Mouse (Mus musculus): ENCODE measurements around the gene Vps29. TPM values are rescaled to one million over a fixed set of nuclear protein-coding genes. Genes with fewer than 3 reads are reported as not detected.

Vps29 gene
- polyA plus RNA-seq, 1 experiment: 32.0 TPM

DNA sequence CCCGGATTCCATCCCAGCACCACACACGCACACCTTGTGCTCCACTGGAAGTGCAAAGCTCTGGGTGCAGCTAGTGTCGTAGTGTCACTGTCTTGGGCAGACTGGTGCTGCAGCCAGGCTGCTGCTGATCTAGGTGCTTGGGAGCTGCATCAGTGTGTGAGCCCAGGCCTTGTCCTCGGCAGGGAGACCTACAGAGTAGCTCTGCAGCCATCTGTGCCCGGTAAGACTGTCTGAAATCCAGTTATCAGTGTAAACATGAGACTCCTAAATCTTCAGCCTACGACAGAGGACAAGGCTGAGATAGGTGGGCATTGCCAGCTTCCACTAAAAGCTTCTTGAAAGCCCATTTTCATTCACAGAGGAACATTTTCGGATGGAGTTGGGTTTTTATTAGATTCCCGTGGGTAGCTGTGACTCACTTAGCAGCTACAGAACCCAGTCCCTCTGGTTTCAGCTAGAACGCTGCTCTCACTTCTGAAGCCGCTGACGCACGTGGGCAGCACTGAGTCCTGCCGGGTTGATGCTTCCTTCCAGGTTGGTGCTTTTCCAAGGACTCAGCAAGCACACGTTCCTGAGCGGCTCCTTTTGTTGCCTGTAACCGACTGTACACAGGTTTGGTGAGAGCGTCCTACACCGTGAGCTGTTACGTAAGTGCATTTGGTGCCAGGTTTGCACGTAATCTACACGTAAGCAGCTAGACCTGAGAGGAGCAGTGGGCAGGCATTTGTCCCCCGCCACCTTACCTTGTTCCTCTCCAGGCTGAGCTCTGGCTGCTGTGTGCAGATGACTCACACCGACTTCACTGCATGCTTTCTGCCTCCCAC, 29.3 kb upstream of the Vps29 start:
- WGBS: 85% methylated on average over 23 of the region's 23 CpGs

DNA sequence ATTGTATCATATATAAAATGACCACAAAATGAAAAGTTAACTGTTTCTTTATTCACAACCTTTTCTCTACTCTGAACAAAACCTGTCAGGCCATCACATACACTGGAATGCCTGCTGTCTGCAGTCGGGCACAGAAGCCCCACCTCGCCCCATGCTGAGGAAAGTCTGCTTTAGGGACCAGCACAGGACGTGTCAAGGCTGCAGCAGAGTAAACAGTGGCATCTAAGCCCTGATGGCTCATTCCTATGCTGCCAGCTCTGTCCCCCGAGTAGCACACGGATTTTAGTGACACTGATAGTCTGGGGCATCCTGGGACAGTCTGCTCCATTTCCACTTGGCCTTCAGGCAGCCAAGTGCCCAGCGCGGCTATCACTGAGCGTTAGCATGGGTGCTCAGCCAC, 28.7 kb upstream of the Vps29 start:
- Histone ChIP-seq H3K4me1 (ENCODE audit: control insufficient read depth, insufficient read depth, low read length) (no peaks in the 10 kb centered on the region), H3K27ac (ENCODE audit: control insufficient read depth, insufficient read depth, low read depth, low read length, poor library complexity) (no peak overlapping the region; the same call in 1 of the 2 replicates), H3K4me3 (replicated peaks; ENCODE audit: control insufficient read depth, low read depth, low read length) (no peak overlapping the region)
- WGBS: 87% methylated on average over 8 of the region's 8 CpGs
- TF ChIP-seq POLR2A (IDR thresholded peaks at IDR 0.05; ENCODE audit: borderline replicate concordance, control insufficient read depth, low read depth, low read length) (no peak), CTCF (IDR thresholded peaks at IDR 0.05; ENCODE audit: control insufficient read depth, insufficient read depth, low read length) (no peak)

More for the DNA sequence above, 29.3 kb upstream of the Vps29 start:
- H3K27ac ChIP-seq (ENCODE audit: control insufficient read depth, insufficient read depth, low read depth, low read length, poor library complexity): no peak overlapping the region
- TF ChIP-seq POLR2A (IDR thresholded peaks at IDR 0.05; ENCODE audit: borderline replicate concordance, control insufficient read depth, low read depth, low read length) (no peak), CTCF (IDR thresholded peaks at IDR 0.05; ENCODE audit: control insufficient read depth, insufficient read depth, low read length) (no peak)
- no peaks in the 10 kb centered on the region for H3K4me1 ChIP-seq (ENCODE audit: control insufficient read depth, insufficient read depth, low read length)
- no peak overlapping the region for H3K4me3 ChIP-seq (replicated peaks; ENCODE audit: control insufficient read depth, low read depth, low read length)

DNA sequence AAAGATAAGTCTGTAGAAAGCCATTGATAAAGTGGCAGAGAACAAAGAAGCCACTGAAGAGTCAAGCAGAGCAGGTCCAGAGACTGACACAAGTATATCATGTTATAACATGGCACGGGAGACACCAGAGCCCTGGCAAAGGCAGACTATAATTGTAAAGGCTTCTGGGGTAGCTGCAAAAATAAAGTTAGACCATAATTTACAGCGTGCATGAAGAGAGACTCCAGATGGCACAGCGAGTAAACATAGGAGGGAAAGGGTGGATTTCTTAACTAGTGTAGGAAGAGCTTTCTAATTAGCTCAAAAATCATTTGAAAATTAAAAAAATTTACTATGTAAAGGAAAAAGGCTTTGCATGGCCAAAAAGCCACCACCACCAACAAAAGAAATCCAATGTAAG, 26.9 kb upstream of the Vps29 start:
- Histone ChIP-seq H3K4me3 (replicated peaks; ENCODE audit: control insufficient read depth, low read depth, low read length) (no peak overlapping the region), H3K4me1 (ENCODE audit: control insufficient read depth, insufficient read depth, low read length) (no peaks in the 10 kb centered on the region), H3K27ac (ENCODE audit: control insufficient read depth, insufficient read depth, low read depth, low read length, poor library complexity) (no peak overlapping the region)
- WGBS: 85% methylated on average over 3 of the region's 3 CpGs
- no peak for TF ChIP-seq POLR2A (IDR thresholded peaks at IDR 0.05; ENCODE audit: borderline replicate concordance, control insufficient read depth, low read depth, low read length)

DNA sequence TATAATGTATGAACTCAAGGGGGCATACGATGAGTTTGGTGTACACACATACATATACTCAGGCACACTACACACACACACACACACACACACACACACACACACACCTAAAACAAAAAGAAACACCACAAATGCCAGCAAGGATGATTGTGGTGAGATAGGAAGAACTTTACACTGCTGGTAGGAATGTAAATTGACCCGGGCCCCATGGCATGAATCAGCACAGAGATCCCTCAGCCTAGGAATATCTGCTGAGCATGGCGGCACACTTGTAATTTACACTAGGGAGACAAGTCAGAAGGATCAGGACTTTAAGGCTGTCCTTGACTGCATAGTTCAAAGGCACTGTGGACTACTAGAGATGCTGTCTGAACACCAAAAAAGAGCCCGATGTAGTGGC, 23.9 kb upstream of the Vps29 start:
- WGBS: 70% methylated on average over 4 of the region's 4 CpGs

DNA sequence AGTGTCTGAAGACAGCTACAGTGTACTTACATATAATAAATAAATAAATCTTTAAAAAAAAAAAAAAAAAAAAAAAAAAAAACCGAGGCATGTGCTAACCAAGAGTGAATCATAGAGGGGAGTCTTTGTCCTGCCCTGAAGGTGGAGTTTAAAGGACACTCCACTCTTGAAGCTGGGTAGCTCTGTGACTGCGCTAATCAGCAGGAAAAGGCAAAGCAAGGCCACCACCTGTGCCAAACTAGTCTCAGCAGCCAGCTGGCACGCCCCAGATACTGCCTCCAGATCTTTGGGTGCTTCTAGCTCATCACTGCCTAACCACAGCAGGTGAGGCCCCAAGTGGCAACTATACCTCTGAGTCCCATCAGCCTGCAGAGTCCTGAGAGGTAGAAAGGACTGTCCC, 19.5 kb upstream of the Vps29 start:
- Histone ChIP-seq H3K4me3 (replicated peaks; ENCODE audit: control insufficient read depth, low read depth, low read length) (no peak overlapping the region), H3K4me1 (ENCODE audit: control insufficient read depth, insufficient read depth, low read length) (no peaks in the 10 kb centered on the region), H3K27ac (ENCODE audit: control insufficient read depth, insufficient read depth, low read depth, low read length, poor library complexity) (no peak overlapping the region)
- TF ChIP-seq CTCF (IDR thresholded peaks at IDR 0.05; ENCODE audit: control insufficient read depth, insufficient read depth, low read length): no peak
- no peak for TF ChIP-seq POLR2A (IDR thresholded peaks at IDR 0.05; ENCODE audit: borderline replicate concordance, control insufficient read depth, low read depth, low read length)
- 38% methylated on average over 3 of the region's 3 CpGs for WGBS

More for the DNA sequence above, 23.9 kb upstream of the Vps29 start:
- Histone ChIP-seq H3K27ac (ENCODE audit: control insufficient read depth, insufficient read depth, low read depth, low read length, poor library complexity) (no peak overlapping the region), H3K4me1 (ENCODE audit: control insufficient read depth, insufficient read depth, low read length) (no peaks in the 10 kb centered on the region), H3K4me3 (replicated peaks; ENCODE audit: control insufficient read depth, low read depth, low read length) (no peak overlapping the region)
- TF ChIP-seq POLR2A (IDR thresholded peaks at IDR 0.05; ENCODE audit: borderline replicate concordance, control insufficient read depth, low read depth, low read length) (no peak), CTCF (IDR thresholded peaks at IDR 0.05; ENCODE audit: control insufficient read depth, insufficient read depth, low read length) (no peak)

DNA sequence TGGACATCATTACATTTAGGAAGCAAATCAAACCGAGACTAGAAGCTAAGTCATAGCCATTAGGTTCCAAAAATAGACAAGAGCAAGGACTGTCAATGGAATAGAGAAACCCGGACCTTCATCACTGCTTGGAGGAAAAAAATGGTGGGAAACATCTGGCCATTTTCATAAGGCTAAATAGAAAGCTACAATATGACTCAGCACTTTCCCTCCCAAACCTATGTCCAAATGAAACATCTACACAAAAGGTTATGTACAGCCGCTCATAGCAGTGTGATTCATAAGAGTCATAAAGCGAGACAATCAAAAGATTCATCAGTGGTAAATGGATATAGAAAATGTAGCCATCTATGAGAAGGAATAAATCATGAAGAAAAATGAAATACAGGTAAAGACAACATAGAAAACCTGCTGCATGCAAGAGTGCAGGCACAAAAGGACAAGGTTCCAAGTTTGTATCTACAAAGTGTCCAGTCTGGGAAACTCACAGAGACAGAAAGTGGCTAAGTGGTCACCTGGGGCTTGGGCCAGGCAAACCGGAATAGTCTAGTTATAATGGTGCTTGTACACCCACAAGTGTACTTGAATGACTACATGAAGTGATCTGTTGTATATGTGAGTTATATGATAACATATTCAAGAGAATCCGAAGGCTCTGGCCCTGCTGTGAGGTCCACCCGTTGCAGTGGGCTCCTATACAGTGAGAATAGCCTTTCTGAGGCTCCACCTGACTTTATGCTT, 17.4 kb upstream of the Vps29 start:
- no peaks in the 10 kb centered on the region for H3K4me1 ChIP-seq (ENCODE audit: control insufficient read depth, insufficient read depth, low read length)
- H3K27ac ChIP-seq (ENCODE audit: control insufficient read depth, insufficient read depth, low read depth, low read length, poor library complexity): no peak overlapping the region
- 80% methylated on average over 7 of the region's 7 CpGs for WGBS
- H3K4me3 ChIP-seq (replicated peaks; ENCODE audit: control insufficient read depth, low read depth, low read length): no peak overlapping the region
- no peak for TF ChIP-seq POLR2A (IDR thresholded peaks at IDR 0.05; ENCODE audit: borderline replicate concordance, control insufficient read depth, low read depth, low read length)
- no peak for TF ChIP-seq CTCF (IDR thresholded peaks at IDR 0.05; ENCODE audit: control insufficient read depth, insufficient read depth, low read length)

DNA sequence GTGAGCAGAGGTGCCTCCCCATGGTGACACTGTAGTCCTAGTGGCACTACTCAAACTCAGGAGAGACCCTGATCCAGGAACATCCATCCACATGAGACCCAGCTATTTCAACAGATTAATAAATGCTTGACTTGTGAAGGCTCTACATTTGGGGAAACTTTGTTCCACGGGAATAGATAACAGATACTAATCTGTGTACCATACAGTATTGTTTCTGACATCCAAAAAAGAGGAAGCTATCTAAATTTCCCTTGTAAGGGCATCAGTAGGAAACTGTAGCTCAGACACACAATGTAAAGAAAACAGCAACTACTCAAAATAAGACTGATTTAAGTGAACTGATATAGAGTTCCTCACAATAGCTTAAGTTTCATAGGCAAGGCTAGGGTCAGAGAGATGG, 11.3 kb upstream of the Vps29 start:
- no peak overlapping the region for H3K27ac ChIP-seq (ENCODE audit: control insufficient read depth, insufficient read depth, low read depth, low read length, poor library complexity)
- 9% methylated on average over 1 of the region's 1 CpGs for WGBS

DNA sequence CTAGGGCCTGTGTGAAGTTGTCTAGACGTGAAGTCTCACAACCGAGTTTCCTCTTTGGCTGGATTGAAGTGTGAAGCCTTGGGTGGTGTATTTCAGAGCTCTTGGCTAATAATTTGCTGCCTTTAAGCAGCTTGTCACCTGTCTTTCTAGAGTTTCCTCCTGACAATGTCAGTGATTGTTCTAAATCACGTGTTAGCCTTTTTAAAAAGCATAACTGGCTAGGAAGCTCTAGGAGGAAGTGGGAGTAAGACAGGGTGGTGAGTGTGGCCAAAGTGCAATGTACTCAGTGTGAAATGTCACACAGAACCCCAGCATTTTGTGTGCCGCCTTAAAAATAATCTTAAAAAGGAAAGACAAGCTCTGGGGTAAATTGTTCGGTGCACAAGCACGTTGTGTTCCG, 10.4 kb upstream of the Vps29 start:
- Histone ChIP-seq H3K27ac (ENCODE audit: control insufficient read depth, insufficient read depth, low read depth, low read length, poor library complexity) (peak overlapping the region; percentile 18; the same call in 1 of the 2 replicates), H3K4me3 (replicated peaks; ENCODE audit: control insufficient read depth, low read depth, low read length) (no peak overlapping the region), H3K4me1 (ENCODE audit: control insufficient read depth, insufficient read depth, low read length) (peaks cover 4% of the 10 kb centered on the region; the same call in 1 of the 2 replicates)
- 18% methylated on average over 7 of the region's 7 CpGs for WGBS
- TF ChIP-seq CTCF (IDR thresholded peaks at IDR 0.05; ENCODE audit: control insufficient read depth, insufficient read depth, low read length) (no peak), POLR2A (IDR thresholded peaks at IDR 0.05; ENCODE audit: borderline replicate concordance, control insufficient read depth, low read depth, low read length) (no peak)

More for the DNA sequence above, 11.3 kb upstream of the Vps29 start:
- Histone ChIP-seq H3K4me3 (replicated peaks; ENCODE audit: control insufficient read depth, low read depth, low read length) (no peak overlapping the region), H3K4me1 (ENCODE audit: control insufficient read depth, insufficient read depth, low read length) (peaks cover 4% of the 10 kb centered on the region; the same call in 1 of the 2 replicates)
- TF ChIP-seq CTCF (IDR thresholded peaks at IDR 0.05; ENCODE audit: control insufficient read depth, insufficient read depth, low read length) (no peak), POLR2A (IDR thresholded peaks at IDR 0.05; ENCODE audit: borderline replicate concordance, control insufficient read depth, low read depth, low read length) (no peak)

All from bone marrow, adult 2 months (tissue).